Comparison of ENCODE assay signal across 35 mouse cellular contexts in the genomic region with DNA sequence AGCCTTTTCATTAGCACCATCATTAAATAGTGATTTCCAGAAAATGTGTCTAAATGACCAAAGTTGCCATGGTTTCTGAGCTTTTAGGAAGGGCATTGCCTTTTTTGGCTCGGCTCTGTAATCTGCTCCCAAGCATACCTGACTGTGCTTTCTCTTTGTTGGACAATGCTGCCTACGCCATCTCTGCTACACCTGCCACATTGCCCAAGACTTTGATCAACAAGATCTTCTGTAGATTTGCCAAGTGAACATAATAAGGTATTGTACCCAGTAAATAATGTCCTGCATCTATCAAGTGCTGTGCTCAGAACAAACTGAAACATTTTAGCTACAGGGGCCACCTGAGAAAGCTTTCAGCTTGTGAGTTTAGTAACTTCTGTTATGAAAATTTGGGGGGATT.
"Had no signal": no experiment of that assay in that cellular context is flagged by ENCODE, and none has a peak within 500 bp of the region (broad histone marks: within the 10 kb centered on the region; RNA-seq: fewer than 3 reads in every experiment).

No protein-coding gene starts in this region.

- H3K27me3 ChIP-seq: heart, embryonic 12.5 days; heart, embryonic 13.5 days; heart, embryonic 15.5 days; hindbrain, embryonic 15.5 days; intestine, embryonic 15.5 days had no signal

- DNase-seq: heart, postnatal 10 days; heart, postnatal 14 days; heart, postnatal 36 days; heart, postnatal 4 days; kidney, adult 11 months; kidney, adult 18-20 months; kidney, adult 2 months; kidney, adult 8-10 months; kidney, adult 9 months; kidney, postnatal 10 days; kidney, postnatal 14 days; kidney, postnatal 25 days; kidney, postnatal 36 days; kidney, postnatal 4 days; layer of hippocampus, adult 9-11 months; layer of hippocampus, postnatal 36 days had no signal

- H3K27ac ChIP-seq: heart, embryonic 13.5 days; heart, embryonic 15.5 days; hindbrain, embryonic 10.5 days; hindbrain, embryonic 12.5 days; hindbrain, embryonic 13.5 days; hindbrain, embryonic 14.5 days; hindbrain, embryonic 15.5 days; hindbrain, postnatal 0 days; intestine, embryonic 15.5 days; kidney, embryonic 15.5 days; kidney, postnatal 0 days; layer of hippocampus, adult 2 months; left cerebral cortex, adult 2 months had no signal

- H3K9me3 ChIP-seq: heart, embryonic 12.5 days; heart, embryonic 13.5 days; heart, embryonic 15.5 days; hindbrain, embryonic 10.5 days; hindbrain, embryonic 12.5 days; hindbrain, embryonic 13.5 days; hindbrain, embryonic 15.5 days; intestine, embryonic 15.5 days; kidney, embryonic 15.5 days had no signal

- H3K9ac ChIP-seq: heart, embryonic 12.5 days; heart, embryonic 13.5 days; heart, embryonic 15.5 days; hindbrain, embryonic 12.5 days; hindbrain, embryonic 13.5 days; hindbrain, embryonic 14.5 days; hindbrain, embryonic 15.5 days; intestine, embryonic 15.5 days; kidney, embryonic 15.5 days had no signal

- H3K4me2 ChIP-seq: heart, embryonic 11.5 days; heart, embryonic 12.5 days; heart, embryonic 13.5 days; heart, embryonic 15.5 days; hindbrain, embryonic 12.5 days; hindbrain, embryonic 13.5 days; hindbrain, embryonic 14.5 days; hindbrain, embryonic 15.5 days; intestine, embryonic 15.5 days; kidney, embryonic 15.5 days had no signal

- H3K4me3 ChIP-seq: heart, embryonic 12.5 days; heart, embryonic 13.5 days; heart, embryonic 15.5 days; hindbrain, embryonic 10.5 days; hindbrain, embryonic 12.5 days; hindbrain, embryonic 13.5 days; hindbrain, embryonic 15.5 days; intestine, embryonic 15.5 days; kidney, embryonic 15.5 days; layer of hippocampus, adult 2 months; left cerebral cortex, adult 2 months had no signal

- ATAC-seq: hindbrain, embryonic 16.5 days; hindbrain, postnatal 0 days; inflammation-experienced regulatory T-cells, adult 6 months; intestine, embryonic 15.5 days; intestine, embryonic 16.5 days; intestine, postnatal 0 days had no signal

- H3K36me3 ChIP-seq: heart, embryonic 12.5 days; heart, embryonic 13.5 days; heart, embryonic 15.5 days; hindbrain, embryonic 10.5 days; hindbrain, embryonic 12.5 days; hindbrain, embryonic 13.5 days; hindbrain, embryonic 15.5 days; intestine, embryonic 15.5 days; kidney, embryonic 15.5 days had no signal

- H3K4me1 ChIP-seq: heart, embryonic 12.5 days; heart, embryonic 13.5 days; heart, embryonic 15.5 days; hindbrain, embryonic 10.5 days; hindbrain, embryonic 12.5 days; hindbrain, embryonic 13.5 days; hindbrain, embryonic 15.5 days; intestine, embryonic 15.5 days; kidney, embryonic 15.5 days had no signal
